ENCODE assay signal across 8 mouse cellular contexts in the genomic region with DNA sequence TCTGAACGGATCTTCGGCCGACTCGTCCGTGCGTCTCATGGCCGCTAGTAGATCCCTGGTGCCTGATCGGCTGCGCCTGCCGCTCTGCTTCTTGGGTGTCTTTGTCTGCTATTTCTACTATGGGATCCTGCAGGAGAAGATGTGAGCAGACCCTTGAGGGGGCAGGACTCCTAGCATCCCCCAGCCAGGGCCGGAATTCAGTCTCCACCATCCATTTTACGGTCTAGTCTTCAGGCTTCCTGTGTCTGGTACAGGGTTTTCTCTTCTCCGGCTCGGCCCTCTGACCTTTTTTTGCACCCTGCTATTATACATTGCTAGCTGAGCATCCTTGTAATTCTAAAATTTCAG. TPM values are rescaled to one million over a fixed set of nuclear protein-coding genes. Genes with fewer than 3 reads are reported as not detected.
A peak's percentile ranks its signal among the peaks of the same experiment; 100 is the strongest.
DNase-seq lines count a peak whose midpoint lies in the region; ATAC-seq and TF ChIP-seq lines count a peak whose summit lies in the region.

No protein-coding gene starts in this region.

- WGBS in heart, embryonic 13.5 days = under 1% methylated on average over 14 of the region's 14 CpGs
- WGBS in forebrain, embryonic 16.5 days = 0% methylated on average over 14 of the region's 14 CpGs
- 0% methylated on average over 14 of the region's 14 CpGs for WGBS in liver, embryonic 16.5 days (ENCODE audit: insufficient replicate concordance)

- peak overlapping the region; percentile 89 for H3K27ac ChIP-seq in heart, embryonic 13.5 days (replicated peaks)
- H3K27ac ChIP-seq in ES-Bruce4 (ENCODE audit: insufficient read depth, low read length) = no peak overlapping the region
- peak overlapping the region; percentile 89 for H3K27ac ChIP-seq in forebrain, embryonic 16.5 days (ENCODE audit: low read length)
- peak overlapping the region; percentile 96 for H3K27ac ChIP-seq in liver, embryonic 16.5 days (ENCODE audit: low read length)

- TF ChIP-seq EP300 in ES-Bruce4 (IDR thresholded peaks at IDR 0.05; ENCODE audit: insufficient read depth, low read depth, low read length) = no peak

- H3K9me3 ChIP-seq in heart, embryonic 13.5 days = no peaks in the 10 kb centered on the region
- no peaks in the 10 kb centered on the region for H3K9me3 ChIP-seq in ES-Bruce4 (replicated peaks; ENCODE audit: control insufficient read depth, insufficient read depth, low read length, poor library complexity, severe bottlenecking)
- no peaks in the 10 kb centered on the region for H3K9me3 ChIP-seq in forebrain, embryonic 16.5 days (ENCODE audit: control insufficient read depth, low read length)
- H3K9me3 ChIP-seq in liver, embryonic 16.5 days (replicated peaks; ENCODE audit: control insufficient read depth, low read length) = no peaks in the 10 kb centered on the region

- peaks cover 19% of the 10 kb centered on the region for H3K4me1 ChIP-seq in heart, embryonic 13.5 days
- H3K4me1 ChIP-seq in ES-Bruce4 (ENCODE audit: control insufficient read depth, insufficient read depth, low read length) = no peaks in the 10 kb centered on the region
- peaks cover 15% of the 10 kb centered on the region for H3K4me1 ChIP-seq in forebrain, embryonic 16.5 days (replicated peaks; ENCODE audit: control insufficient read depth, insufficient read depth, low read length)
- H3K4me1 ChIP-seq in liver, embryonic 16.5 days (ENCODE audit: control insufficient read depth, low read depth, low read length) = peaks cover 17% of the 10 kb centered on the region

- intact Hi-C loops in heart, postnatal 36 days (cut with DNase I) = loop anchor here (1.0 to 10.0 kb wide), 7 partner anchors 48 to 280 kb away; a partner anchor contains a TSS

- peak overlapping the region; percentile 74 for H3K4me3 ChIP-seq in heart, embryonic 13.5 days
- H3K4me3 ChIP-seq in ES-Bruce4 (ENCODE audit: low read depth, low read length) = peak overlapping the region; percentile 98
- H3K4me3 ChIP-seq in forebrain, embryonic 16.5 days (replicated peaks; ENCODE audit: low read length) = peak overlapping the region; percentile 74
- H3K4me3 ChIP-seq in liver, embryonic 16.5 days (ENCODE audit: low read depth, low read length) = peak overlapping the region; percentile 83

- peak overlapping the region; percentile 92 for H3K9ac ChIP-seq in heart, embryonic 13.5 days
- H3K9ac ChIP-seq in ES-Bruce4 (ENCODE audit: low read depth, poor library complexity, severe bottlenecking) = peak overlapping the region; percentile 87
- H3K9ac ChIP-seq in forebrain, embryonic 16.5 days (replicated peaks; ENCODE audit: low read depth, low read length) = peak overlapping the region; percentile 84
- H3K9ac ChIP-seq in liver, embryonic 16.5 days (ENCODE audit: low read depth, low read length) = peak overlapping the region; percentile 93

- peak overlapping the region; percentile 79 for H3K4me2 ChIP-seq in heart, embryonic 13.5 days
- H3K4me2 ChIP-seq in forebrain, embryonic 16.5 days (ENCODE audit: low read length) = peak overlapping the region; percentile 76
- peak overlapping the region; percentile 83 for H3K4me2 ChIP-seq in liver, embryonic 16.5 days (ENCODE audit: low read depth, low read length)

- no peak; the same call in 1 of the 2 replicates for ATAC-seq in heart, embryonic 13.5 days (ENCODE audit: extremely low read depth, insufficient number of reproducible peaks, low FRiP score, low TSS enrichment)
- ATAC-seq in forebrain, embryonic 16.5 days = peak; percentile 41
- no peak for ATAC-seq in liver, embryonic 16.5 days (ENCODE audit: low read depth)

- no peak for DNase-seq in heart, postnatal 36 days
- DNase-seq in urinary bladder, postnatal 25 days (ENCODE audit: low spot score) = no peak
- no peak for DNase-seq in yolk sac, embryonic 10.5 days (ENCODE audit: low spot score)
- no peak for DNase-seq in cerebellum, adult 11-12 months

- TF ChIP-seq POLR2A in ES-Bruce4 (IDR thresholded peaks at IDR 0.05; ENCODE audit: insufficient read depth, low read length) = no peak

- no peak for TF ChIP-seq CTCF in ES-Bruce4 (IDR thresholded peaks at IDR 0.05; ENCODE audit: low read depth, low read length)

- no peaks in the 10 kb centered on the region for H3K27me3 ChIP-seq in heart, embryonic 13.5 days (replicated peaks)
- H3K27me3 ChIP-seq in ES-Bruce4 (ENCODE audit: control insufficient read depth, insufficient read depth, low read length, poor library complexity, severe bottlenecking) = no peaks in the 10 kb centered on the region
- H3K27me3 ChIP-seq in forebrain, embryonic 16.5 days (replicated peaks; ENCODE audit: control insufficient read depth, insufficient read depth, low read length) = no peaks in the 10 kb centered on the region
- no peaks in the 10 kb centered on the region for H3K27me3 ChIP-seq in liver, embryonic 16.5 days (ENCODE audit: control insufficient read depth, insufficient read depth, low read depth, low read length)

- H3K36me3 ChIP-seq in heart, embryonic 13.5 days = peaks cover 47% of the 10 kb centered on the region
- H3K36me3 ChIP-seq in ES-Bruce4 (ENCODE audit: control insufficient read depth, insufficient read depth, low read length, poor library complexity, severe bottlenecking) = peaks cover 29% of the 10 kb centered on the region
- peaks cover 18% of the 10 kb centered on the region for H3K36me3 ChIP-seq in forebrain, embryonic 16.5 days (ENCODE audit: control insufficient read depth, insufficient read depth)
- peaks cover 36% of the 10 kb centered on the region for H3K36me3 ChIP-seq in liver, embryonic 16.5 days (ENCODE audit: control insufficient read depth, insufficient read depth)

RNA-seq across cellular contexts. Expression of a gene that starts 0.5 kb away (rescaled TPM):
- polyA plus RNA-seq in heart, embryonic 13.5 days (2015; fragmentation: Nextera tagmentation; extraction: Ambion mirVana) = 77.2 and 78.4 TPM in 2 replicates
- 10 to 100 TPM; 35.7 to 37.6 TPM for total RNA-seq in heart, postnatal 36 days (2021)
- 47.7 and 51.5 TPM in 2 replicates for polyA plus RNA-seq in ES-Bruce4 (2011; ENCODE audit: insufficient read depth, insufficient read length, low read depth, missing spikeins)
- 152 and 154 TPM in 2 replicates for polyA plus RNA-seq in forebrain, embryonic 16.5 days (2015; fragmentation: Nextera tagmentation; extraction: Ambion mirVana)
- 37.7 and 40.5 TPM in 2 replicates for polyA plus RNA-seq in liver, embryonic 16.5 days (2015; fragmentation: Nextera tagmentation; extraction: Ambion mirVana)

RNA-seq across cellular contexts. Expression of a gene that starts 28.9 kb away (rescaled TPM):
- polyA plus RNA-seq in heart, embryonic 13.5 days (2015; fragmentation: Nextera tagmentation; extraction: Ambion mirVana) = 97.8 and 105 TPM in 2 replicates
- 100 to 1,000 TPM; 175 to 193 TPM for total RNA-seq in heart, postnatal 36 days (2021)
- polyA plus RNA-seq in ES-Bruce4 (2011; ENCODE audit: insufficient read depth, insufficient read length, low read depth, missing spikeins) = 38.5 and 40.4 TPM in 2 replicates
- polyA plus RNA-seq in forebrain, embryonic 16.5 days (2015; fragmentation: Nextera tagmentation; extraction: Ambion mirVana) = 252 and 265 TPM in 2 replicates
- polyA plus RNA-seq in liver, embryonic 16.5 days (2015; fragmentation: Nextera tagmentation; extraction: Ambion mirVana) = 72.5 and 76.0 TPM in 2 replicates

RNA-seq across cellular contexts. Expression of a gene that starts 48.1 kb away (rescaled TPM):
- 6.3 and 7.7 TPM in 2 replicates for polyA plus RNA-seq in heart, embryonic 13.5 days (2015; fragmentation: Nextera tagmentation; extraction: Ambion mirVana)
- total RNA-seq in heart, postnatal 36 days (2021) = 10 to 100 TPM in 1 of 2 experiments, 1 to 10 TPM in 1; 7.0 to 10.3 TPM
- polyA plus RNA-seq in ES-Bruce4 (2011; ENCODE audit: insufficient read depth, insufficient read length, low read depth, missing spikeins) = 32.4 and 36.2 TPM in 2 replicates
- 2.7 and 2.9 TPM in 2 replicates for polyA plus RNA-seq in forebrain, embryonic 16.5 days (2015; fragmentation: Nextera tagmentation; extraction: Ambion mirVana)
- 73.5 and 81.3 TPM in 2 replicates for polyA plus RNA-seq in liver, embryonic 16.5 days (2015; fragmentation: Nextera tagmentation; extraction: Ambion mirVana)
